Mouse (Mus musculus) myocyte (in vitro differentiated cells): ENCODE results near the gene Asb16.

Experiments used
- CEBPB ChIP-seq: IDR thresholded peaks from 2 replicates; pipeline ENCODE4 v1.6.1; 2011; ENCODE audit warnings: mild to moderate bottlenecking, moderate library complexity; ENCODE audit not compliant: poor library complexity, insufficient read depth, severe bottlenecking
- E2F4 ChIP-seq: IDR thresholded peaks from one replicate; pipeline ENCODE4 v1.6.1; 2011; ENCODE audit warnings: mild to moderate bottlenecking, control low read depth, moderate library complexity; ENCODE audit not compliant: insufficient read depth
- MAX ChIP-seq: IDR thresholded peaks from one replicate; pipeline ENCODE4 v1.6.1; 2011; ENCODE audit warnings: low read depth, mild to moderate bottlenecking, control low read depth
- MYOD1 ChIP-seq, 3 experiments: IDR thresholded peaks; one replicate each; pipeline ENCODE4 v1.6.1; 2011; ENCODE audit warnings: control low read depth in 2 of 3, low read depth in 2 of 3, mild to moderate bottlenecking in 2 of 3, moderate library complexity in 1 of 3; ENCODE audit not compliant: insufficient read length in 2 of 3, control insufficient read depth in 1 of 3
- MYOG ChIP-seq, 3 experiments: IDR thresholded peaks; one replicate each; pipeline ENCODE4 v1.6.1; 2011; ENCODE audit warnings: control low read depth in 2 of 3, low read depth in 2 of 3, mild to moderate bottlenecking in 2 of 3; ENCODE audit not compliant: insufficient read length in 2 of 3, control insufficient read depth in 1 of 3, insufficient read depth in 1 of 3
- POLR2A ChIP-seq: IDR thresholded peaks from one replicate; pipeline ENCODE4 v1.6.1; 2011; ENCODE audit warnings: low read depth, mild to moderate bottlenecking, control low read depth, moderate library complexity; ENCODE audit not compliant: insufficient read length
- POLR2AphosphoS2 ChIP-seq: IDR thresholded peaks from one replicate; pipeline ENCODE4 v1.6.1; 2011; ENCODE audit warnings: low read depth, control low read depth; ENCODE audit not compliant: insufficient read length
- REST ChIP-seq: IDR thresholded peaks from one replicate; pipeline ENCODE4 v1.6.1; 2011; ENCODE audit warnings: mild to moderate bottlenecking, control low read depth, moderate library complexity; ENCODE audit not compliant: insufficient read depth, insufficient read length
- SRF ChIP-seq: IDR thresholded peaks from one replicate; pipeline ENCODE4 v1.6.1; 2011; ENCODE audit warnings: low read depth; ENCODE audit not compliant: control insufficient read depth, insufficient read length
- TCF12 ChIP-seq: IDR thresholded peaks from one replicate; pipeline ENCODE4 v1.6.1; 2011; ENCODE audit warnings: mild to moderate bottlenecking, control low read depth; ENCODE audit not compliant: poor library complexity, insufficient read depth, severe bottlenecking
- TCF3 ChIP-seq: IDR thresholded peaks from one replicate; pipeline ENCODE4 v1.6.1; 2011; ENCODE audit warnings: low read depth, control low read depth; ENCODE audit not compliant: insufficient read length
- USF1 ChIP-seq: IDR thresholded peaks from one replicate; pipeline ENCODE4 v1.6.1; 2011; ENCODE audit warnings: low read depth, mild to moderate bottlenecking, control low read depth, moderate library complexity

DNA sequence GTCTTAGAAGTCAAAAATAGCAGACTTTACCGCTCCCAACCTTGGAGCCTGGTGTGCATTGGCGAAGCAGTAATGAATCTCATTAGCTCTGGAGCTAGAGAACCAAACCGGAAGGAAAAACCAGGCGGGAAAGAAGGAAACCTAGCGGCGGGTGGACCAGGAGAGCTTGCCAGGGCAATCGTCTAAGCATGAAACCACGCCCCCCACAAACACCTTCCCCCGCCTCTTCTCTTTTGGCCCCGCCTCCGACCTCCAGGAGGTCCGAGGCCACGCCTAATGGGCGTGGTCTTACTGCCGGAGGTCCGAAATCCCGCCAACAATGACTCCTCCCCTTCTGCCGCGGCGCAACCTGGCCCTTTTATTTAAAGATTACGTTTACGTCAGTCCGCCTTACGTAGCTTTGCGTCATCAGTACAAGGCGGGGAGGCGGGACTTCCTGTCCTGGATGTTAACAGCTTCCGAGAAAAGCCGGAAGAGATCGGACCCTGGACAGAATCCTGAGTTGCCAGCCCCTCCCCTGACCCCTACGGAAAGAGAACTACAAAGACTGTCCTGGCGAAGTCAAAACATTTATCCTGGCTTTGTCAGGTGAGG, 16.1 kb downstream of the Asb16 start, which contains the start of gene Tmub2:
- TF ChIP-seq POLR2AphosphoS2 (no peak), MAX (no peak), POLR2A (no peak), USF1 (no peak), REST (no peak), E2F4 (peak; percentile 72), TCF12 (no peak), CEBPB (no peak), SRF (no peak), MYOD1 (IDR thresholded peaks at IDR 0.05; ENCODE audit: control insufficient read depth in 1 of 3, insufficient read length in 2 of 3, low read depth in 2 of 3) (no peak), MYOG (IDR thresholded peaks at IDR 0.05; ENCODE audit: control insufficient read depth in 1 of 3, insufficient read depth in 1 of 3, insufficient read length in 2 of 3, low read depth in 2 of 3) (no peak), TCF3 (no peak)
